Mouse (Mus musculus): ENCODE data around the gene Olfr653.

Gene Olfr653

DNA sequence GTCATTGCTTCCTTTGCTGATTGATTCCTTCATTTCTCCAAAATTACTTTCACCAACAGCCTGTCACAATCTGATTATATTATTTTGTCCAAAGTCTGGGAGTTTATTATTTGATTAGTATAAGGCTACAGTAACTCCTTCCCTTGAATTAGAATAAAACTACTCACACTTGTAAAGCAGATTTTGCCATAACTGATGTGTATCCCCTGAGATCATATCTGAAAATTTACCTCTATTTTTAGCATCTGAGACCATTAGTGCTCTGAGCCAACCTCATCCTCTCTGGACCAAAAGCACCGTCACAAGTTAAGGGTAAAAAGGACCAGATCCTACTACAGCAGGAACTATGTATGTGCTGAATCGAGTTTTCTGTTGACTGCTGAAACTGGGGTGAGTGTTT is at the start of gene Olfr653:
TSS of gene Olfr653 (plus strand) at position 301 of the 400 bp plus-strand sequence.
- no peak for DNase-seq (ENCODE audit: low spot score)

GRCm38 (mm10) chr7:104549833-104550232 is 27.3 kb upstream of the Olfr653 start, which contains the start of gene Olfr651:
TSS of gene Olfr651 (plus strand) at chr7:104550133.
- DNase-seq (ENCODE audit: low spot score): no peak

GRCm38 (mm10) chr7:104552700-104553099 is 24.4 kb upstream of the Olfr653 start:
- DNase-seq (ENCODE audit: low spot score): no peak

- DNase-seq (ENCODE audit: low spot score): no peak
Observed at GRCm38 (mm10) chr7:104560601-104561000, 16.5 kb upstream of the Olfr653 start, which contains the start of gene Olfr652. TSS of gene Olfr652 (plus strand) at chr7:104560901.

DNA sequence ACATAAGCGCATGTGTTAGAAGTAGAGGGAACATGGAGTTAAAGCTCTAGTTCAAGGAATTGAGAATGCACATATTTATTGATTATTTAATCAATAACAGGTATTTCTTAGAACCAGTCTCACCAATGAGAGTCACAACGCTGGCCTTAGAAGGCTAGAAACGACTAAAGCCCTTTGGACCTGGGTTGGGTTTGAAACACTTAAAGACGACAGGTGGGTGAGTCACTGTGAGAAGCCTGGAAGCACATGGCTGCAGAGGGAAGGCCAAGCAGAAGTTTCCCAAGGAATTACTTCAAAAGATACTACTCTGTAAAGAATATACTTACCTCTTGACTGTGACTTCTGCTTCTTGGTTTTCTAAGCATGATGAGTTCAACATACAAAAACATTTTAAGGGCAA is 3.7 kb downstream of the Olfr653 start:
- no peak for DNase-seq (ENCODE audit: low spot score)

DNA sequence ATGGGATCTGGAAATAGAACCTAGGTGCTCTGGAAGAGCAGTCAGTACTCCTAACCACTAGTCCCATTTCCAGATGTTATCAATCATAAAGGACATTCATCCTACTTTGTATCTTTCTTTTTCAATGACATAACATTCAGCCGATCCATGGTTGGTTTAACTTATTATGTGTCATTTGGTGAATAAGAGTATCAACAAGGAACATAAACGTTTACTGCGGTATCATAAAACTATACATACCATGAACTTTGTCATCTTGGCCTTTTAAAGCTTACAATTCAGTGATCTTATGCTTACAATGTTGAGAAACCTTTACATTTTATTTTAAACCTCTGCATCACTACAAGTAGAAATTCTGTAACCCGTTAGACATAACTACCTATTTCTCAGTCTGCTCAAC is 4.3 kb downstream of the Olfr653 start:
- no peak for DNase-seq (ENCODE audit: low spot score)

DNA sequence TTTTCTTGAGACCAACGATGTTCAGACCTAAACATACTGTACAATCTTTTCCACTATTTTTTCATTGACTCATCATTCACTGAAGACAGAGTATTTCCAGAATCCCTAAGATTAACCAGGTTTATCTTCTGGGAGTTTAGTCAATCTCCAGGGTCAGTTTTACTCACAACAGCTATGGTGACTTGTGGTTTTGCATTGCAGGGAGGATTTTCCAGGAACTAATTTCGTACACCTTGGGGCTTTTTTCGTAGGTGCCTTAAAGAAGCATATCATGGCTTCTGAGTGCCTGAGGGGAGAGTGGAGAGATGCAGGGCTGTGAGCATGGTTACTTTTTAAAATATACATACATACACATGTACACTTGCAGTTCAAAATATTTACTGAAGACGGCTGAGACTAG is 9.6 kb downstream of the Olfr653 start, which contains the start of gene Olfr654:
TSS of gene Olfr654 (plus strand) at position 301 of the 400 bp plus-strand sequence.
- no peak for DNase-seq (ENCODE audit: low spot score)

DNA sequence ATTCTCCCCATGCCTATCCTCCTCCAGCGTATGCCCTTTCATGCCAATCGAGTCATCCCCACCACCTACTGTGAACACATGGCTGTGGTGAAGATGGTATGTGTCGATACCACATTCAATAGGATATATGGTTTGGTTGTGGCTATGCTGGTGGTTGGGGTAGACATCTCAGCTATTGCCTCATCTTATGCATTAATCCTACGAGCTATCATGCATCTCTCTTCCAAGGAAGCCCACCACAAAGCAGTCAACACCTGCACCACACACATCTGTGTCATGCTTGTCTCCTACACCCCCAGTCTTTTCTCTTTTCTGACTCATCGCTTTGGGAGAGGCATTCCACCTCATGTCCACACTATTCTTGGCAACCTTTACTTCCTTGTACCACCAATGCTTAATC is 11.2 kb downstream of the Olfr653 start:
- no peak for DNase-seq (ENCODE audit: low spot score)

GRCm38 (mm10) chr7:104601679-104602078 is 24.6 kb downstream of the Olfr653 start, which contains the start of gene Olfr655:
TSS of gene Olfr655 (minus strand) at chr7:104601779.
- no peak for DNase-seq (ENCODE audit: low spot score)

- DNase-seq (ENCODE audit: low spot score): no peak
Observed at GRCm38 (mm10) chr7:104603173-104603572, 26.1 kb downstream of the Olfr653 start.

GRCm38 (mm10) chr7:104604727-104605126 is 27.6 kb downstream of the Olfr653 start:
- DNase-seq (ENCODE audit: low spot score): no peak

DNA sequence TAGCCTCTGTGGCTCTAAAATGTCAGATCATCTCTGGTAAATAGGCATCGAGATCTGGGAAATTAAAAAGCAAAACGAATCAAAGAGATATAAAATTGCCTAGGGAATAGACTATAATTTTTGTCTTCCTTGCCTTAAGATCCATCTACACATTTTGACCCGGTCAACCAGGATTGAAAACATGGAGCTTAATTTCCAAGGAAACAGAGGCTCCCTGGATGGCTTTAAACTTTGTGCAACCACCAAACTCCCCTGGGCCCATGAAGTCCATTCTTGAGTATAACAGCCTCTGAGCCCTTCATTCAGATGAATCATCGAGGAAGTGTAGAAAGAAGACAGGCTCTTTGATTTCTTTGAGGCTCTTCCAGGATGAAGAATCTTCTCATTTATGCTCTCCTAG is 36.5 kb downstream of the Olfr653 start, which contains the start of gene Olfr656:
TSS of gene Olfr656 (plus strand) at position 301 of the 400 bp plus-strand sequence.
- DNase-seq (ENCODE audit: low spot score): no peak

DNA sequence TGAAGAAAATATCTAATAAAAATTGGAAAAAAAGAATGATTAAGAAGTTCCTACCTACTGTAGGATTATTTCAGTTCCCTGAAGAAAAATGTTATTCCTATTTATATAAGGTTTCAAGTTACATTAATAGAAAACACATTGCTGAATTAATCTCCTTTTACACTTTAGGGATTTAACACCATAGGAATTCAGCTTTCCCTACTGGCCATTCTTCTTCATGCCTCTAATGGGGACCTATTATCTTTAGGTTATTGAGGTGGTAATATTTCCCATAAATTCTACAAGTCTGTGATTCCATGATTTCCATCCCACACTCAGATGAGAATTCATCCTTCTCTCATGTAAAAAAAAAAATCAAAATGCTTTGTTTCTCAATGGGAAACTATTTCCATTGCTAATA is 47.4 kb downstream of the Olfr653 start, which contains the start of gene Olfr657:
TSS of gene Olfr657 (plus strand) at position 301 of the 400 bp plus-strand sequence.
- no peak for DNase-seq (ENCODE audit: low spot score)
